Mouse (Mus musculus) urinary bladder, postnatal 14 days (tissue): ENCODE data around the gene Cdan1.
A peak's percentile ranks its signal among the peaks of the same experiment; 100 is the strongest.

ENCODE experiments used
- DNase-seq: peaks from one replicate; pipeline ENCODE4 v3.0.0; 2021; ENCODE audit warnings: low spot score

The Cdan1 gene

GRCm38 (mm10) chr2:120849449-120850423, at the start of gene Cdan1:
Gene Cdan1 (minus strand): TSS chr2:120850128.
- peak; percentile 38 for DNase-seq

- DNase-seq = no peak
These were observed 46.4 kb upstream of the Cdan1 start for GRCm38 (mm10) chr2:120896361-120896760.

GRCm38 (mm10) chr2:120887601-120888000, 37.7 kb upstream of the Cdan1 start:
- DNase-seq = no peak

- DNase-seq = no peak
These were observed 23.3 kb upstream of the Cdan1 start for GRCm38 (mm10) chr2:120873192-120873591.

GRCm38 (mm10) chr2:120871447-120872336, 21.8 kb upstream of the Cdan1 start:
- peak; percentile 9 for DNase-seq

GRCm38 (mm10) chr2:120867336-120867735, 17.4 kb upstream of the Cdan1 start:
- DNase-seq = peak; percentile 13

- DNase-seq = peak; percentile 25
These were observed 16.6 kb upstream of the Cdan1 start for GRCm38 (mm10) chr2:120866561-120866960.

- no peak for DNase-seq
These were observed 13.5 kb upstream of the Cdan1 start for GRCm38 (mm10) chr2:120863389-120863788.

- DNase-seq = no peak
These were observed 10.8 kb upstream of the Cdan1 start for GRCm38 (mm10) chr2:120860699-120861098.

- DNase-seq = no peak
These were observed 8.2 kb upstream of the Cdan1 start for GRCm38 (mm10) chr2:120858131-120858530.

- no peak for DNase-seq
These were observed 3.2 kb upstream of the Cdan1 start for GRCm38 (mm10) chr2:120853151-120853550.

- DNase-seq = no peak
These were observed 2.7 kb upstream of the Cdan1 start for GRCm38 (mm10) chr2:120852626-120853025.

GRCm38 (mm10) chr2:120850424-120851082, 625 bp upstream of the Cdan1 start, which contains the start of gene Ttbk2:
Gene Ttbk2 (minus strand): TSS chr2:120850604.
- peak; percentile 96 for DNase-seq

GRCm38 (mm10) chr2:120845280-120845679, 4.6 kb downstream of the Cdan1 start:
- DNase-seq = no peak

GRCm38 (mm10) chr2:120843990-120844389, 5.9 kb downstream of the Cdan1 start:
- DNase-seq = no peak

- no peak for DNase-seq
These were observed 8.7 kb downstream of the Cdan1 start for GRCm38 (mm10) chr2:120841211-120841610.

GRCm38 (mm10) chr2:120835167-120835566, 14.8 kb downstream of the Cdan1 start:
- no peak for DNase-seq

- DNase-seq = no peak
These were observed 22.8 kb downstream of the Cdan1 start for GRCm38 (mm10) chr2:120826936-120827638.

- no peak for DNase-seq
These were observed 79.5 kb downstream of the Cdan1 start for GRCm38 (mm10) chr2:120770265-120770935.

GRCm38 (mm10) chr2:120761922-120762321, 88.0 kb downstream of the Cdan1 start:
- DNase-seq = no peak

GRCm38 (mm10) chr2:120748041-120748440, 101.9 kb downstream of the Cdan1 start:
- DNase-seq = no peak
